Mouse (Mus musculus) lung, embryonic 14.5 days (tissue): ENCODE data around the gene Cfap157. TPM values are rescaled to one million over a fixed set of nuclear protein-coding genes. Genes with fewer than 3 reads are reported as not detected.

ENCODE experiments used
- ATAC-seq: fragments of 200-750 bp; cut with Nextera tagmentation; 2 replicates; pipeline ENCODE4 v1.8.0; 2017; ENCODE audit warnings: mild to moderate bottlenecking, moderate TSS enrichment, moderate library complexity; ENCODE audit not compliant: insufficient read depth
- DNase-seq: peaks from one replicate; pipeline ENCODE4 v3.0.0-alpha.2; 2015
- H3K27ac ChIP-seq: fragments of 300-500 bp; sonication (generic); 2 replicates; pipeline ENCODE4 v1.5.1; 2014; ENCODE audit warnings: low read depth, mild to moderate bottlenecking, moderate library complexity
- H3K27me3 ChIP-seq: fragments of 300-500 bp; sonication (generic); 2 replicates; pipeline ENCODE4 v1.6.1; 2014; ENCODE audit warnings: low read length, control low read depth; ENCODE audit not compliant: insufficient read depth
- H3K36me3 ChIP-seq: fragments of 300-500 bp; sonication (generic); 2 replicates; pipeline ENCODE4 v1.6.1; 2014; ENCODE audit warnings: control low read depth; ENCODE audit not compliant: insufficient read depth
- H3K4me1 ChIP-seq: fragments of 300-500 bp; sonication (generic); 2 replicates; pipeline ENCODE4 v1.6.1; 2014; ENCODE audit warnings: antibody characterized with exemption, control low read depth; ENCODE audit not compliant: insufficient read depth
- H3K4me2 ChIP-seq: fragments of 300-500 bp; sonication (generic); 2 replicates; pipeline ENCODE4 v1.6.1; 2014; ENCODE audit warnings: mild to moderate bottlenecking
- H3K4me3 ChIP-seq: fragments of 300-500 bp; sonication (generic); 2 replicates; pipeline ENCODE4 v1.5.1; 2014; ENCODE audit warnings: low read depth, low read length
- H3K9ac ChIP-seq: fragments of 300-500 bp; sonication (generic); 2 replicates; pipeline ENCODE4 v1.6.1; 2014
- H3K9me3 ChIP-seq: fragments of 300-500 bp; sonication (generic); 2 replicates; pipeline ENCODE4 v1.6.1; 2016; ENCODE audit warnings: low read depth, low read length, control low read depth
- CTCF ChIP-seq: IDR thresholded peaks from 2 replicates; pipeline ENCODE4 v1.5.1; 2016; ENCODE audit warnings: antibody characterized with exemption, low read depth
- WGBS: fragments of 180-500 bp; shearing (Covaris S2); extraction: QIAGEN DNeasy Blood & Tissue Kit; methylation state at CpG from one replicate; pipeline ENCODE4 v1.1.7; 2014; 5-methylcytosine and 5-hydroxymethylcytosine counted together
- polyA plus RNA-seq: library from polyadenylated mRNA; unstranded; fragments of >200 nt; fragmentation: Nextera tagmentation; extraction: Ambion mirVana; gene quantifications from 2 replicates; pipeline ENCODE4 v1.2.1, GENCODE M21; 2014

Gene Cfap157
- polyA plus RNA-seq, 1 experiment from 2014 or later: 0.33 TPM

GRCm38 (mm10) chr2:32769327-32770085 is 14.7 kb downstream of the Cfap157 start:
- Histone ChIP-seq H3K4me3 (no peak overlapping the region), H3K27me3 (no peaks in the 10 kb centered on the region), H3K4me2 (no peak overlapping the region), H3K9me3 (no peaks in the 10 kb centered on the region), H3K36me3 (no peaks in the 10 kb centered on the region), H3K4me1 (no peaks in the 10 kb centered on the region), H3K9ac (no peak overlapping the region), H3K27ac (no peak overlapping the region)
- WGBS: 76% methylated on average over 5 of the region's 5 CpGs
- DNase-seq (no peak), ATAC-seq (no peak)
- TF ChIP-seq CTCF: no peak

GRCm38 (mm10) chr2:32768661-32769285 is 15.5 kb downstream of the Cfap157 start:
- Histone ChIP-seq H3K4me3 (no peak overlapping the region), H3K4me1 (no peaks in the 10 kb centered on the region), H3K27me3 (no peaks in the 10 kb centered on the region), H3K9me3 (no peaks in the 10 kb centered on the region), H3K9ac (no peak overlapping the region), H3K4me2 (no peak overlapping the region), H3K36me3 (no peaks in the 10 kb centered on the region), H3K27ac (no peak overlapping the region)
- 46% methylated on average over 19 of the region's 19 CpGs for WGBS
- TF ChIP-seq CTCF: no peak
- no peak for ATAC-seq
- DNase-seq: peak; percentile 63

- no peaks in the 10 kb centered on the region for H3K9me3 ChIP-seq
- H3K27me3 ChIP-seq: no peaks in the 10 kb centered on the region
- no peak overlapping the region for H3K27ac ChIP-seq
- TF ChIP-seq CTCF: no peak
- peaks cover 10% of the 10 kb centered on the region; the same call in 1 of the 2 replicates for H3K36me3 ChIP-seq
- no peak overlapping the region for H3K4me3 ChIP-seq
- DNase-seq (no peak), ATAC-seq (no peak)
- H3K4me2 ChIP-seq: no peak overlapping the region
- H3K4me1 ChIP-seq: no peaks in the 10 kb centered on the region
- no peak overlapping the region for H3K9ac ChIP-seq
- WGBS: 68% methylated on average over 12 of the region's 12 CpGs
These were observed 17.0 kb downstream of the Cfap157 start for GRCm38 (mm10) chr2:32767241-32767640.

- no peaks in the 10 kb centered on the region for H3K27me3 ChIP-seq
- ATAC-seq (no peak), DNase-seq (no peak)
- H3K36me3 ChIP-seq: peaks cover 30% of the 10 kb centered on the region
- H3K4me3 ChIP-seq: no peak overlapping the region
- no peak overlapping the region for H3K4me2 ChIP-seq
- H3K9ac ChIP-seq: no peak overlapping the region
- H3K9me3 ChIP-seq: no peaks in the 10 kb centered on the region
- 74% methylated on average over 3 of the region's 3 CpGs for WGBS
- TF ChIP-seq CTCF: peak; percentile 55
- no peaks in the 10 kb centered on the region for H3K4me1 ChIP-seq
- H3K27ac ChIP-seq: no peak overlapping the region
These were observed 20.9 kb downstream of the Cfap157 start for GRCm38 (mm10) chr2:32763353-32763752.

- no peaks in the 10 kb centered on the region for H3K4me1 ChIP-seq
- H3K4me2 ChIP-seq: no peak overlapping the region
- 82% methylated on average over 4 of the region's 4 CpGs for WGBS
- TF ChIP-seq CTCF: no peak
- no peak overlapping the region for H3K9ac ChIP-seq
- ATAC-seq (no peak), DNase-seq (no peak)
- H3K4me3 ChIP-seq: no peak overlapping the region
- H3K27me3 ChIP-seq: no peaks in the 10 kb centered on the region
- no peaks in the 10 kb centered on the region for H3K9me3 ChIP-seq
- no peak overlapping the region for H3K27ac ChIP-seq
- peaks cover 30% of the 10 kb centered on the region for H3K36me3 ChIP-seq
These were observed 22.4 kb downstream of the Cfap157 start for GRCm38 (mm10) chr2:32761859-32762258.

GRCm38 (mm10) chr2:32761361-32761760 is 22.9 kb downstream of the Cfap157 start:
- Histone ChIP-seq H3K4me3 (no peak overlapping the region), H3K36me3 (peaks cover 30% of the 10 kb centered on the region), H3K9me3 (no peaks in the 10 kb centered on the region), H3K27me3 (no peaks in the 10 kb centered on the region), H3K4me1 (no peaks in the 10 kb centered on the region), H3K4me2 (no peak overlapping the region), H3K27ac (no peak overlapping the region), H3K9ac (no peak overlapping the region)
- TF ChIP-seq CTCF: no peak
- DNase-seq: no peak
- 84% methylated on average over 14 of the region's 14 CpGs for WGBS
- no peak for ATAC-seq

- no peak overlapping the region for H3K27ac ChIP-seq
- H3K4me2 ChIP-seq: no peak overlapping the region
- H3K9ac ChIP-seq: no peak overlapping the region
- no peak for TF ChIP-seq CTCF
- H3K4me1 ChIP-seq: no peaks in the 10 kb centered on the region
- H3K27me3 ChIP-seq: no peaks in the 10 kb centered on the region
- WGBS: 87% methylated on average over 2 of the region's 2 CpGs
- DNase-seq (no peak), ATAC-seq (no peak)
- H3K4me3 ChIP-seq: no peak overlapping the region
- no peaks in the 10 kb centered on the region for H3K9me3 ChIP-seq
- peaks cover 43% of the 10 kb centered on the region for H3K36me3 ChIP-seq
These were observed 25.2 kb downstream of the Cfap157 start for GRCm38 (mm10) chr2:32759001-32759400.
